Mouse (Mus musculus) left cerebral cortex, adult 8-10 months (tissue): ENCODE results near the gene Gm8764. TPM values are rescaled to one million over a fixed set of nuclear protein-coding genes. Genes with fewer than 3 reads are reported as not detected.
"Not testable (repeated sequence)": the region's sequence is repeated elsewhere in the genome, so short reads cannot be mapped to it uniquely, and the experiment has no call there.

Source experiments
- DNase-seq, 2 experiments: peaks; one replicate each; pipeline ENCODE4 v3.0.0; 2022; ENCODE audit warnings: low spot score in 2 of 2
- total RNA-seq, 4 experiments: library from RNA; stranded (reverse); gene quantifications; 2 replicates each; pipeline ENCODE4 v1.2.4; 2022

Gm8764 gene
- total RNA-seq, result not detected

DNA sequence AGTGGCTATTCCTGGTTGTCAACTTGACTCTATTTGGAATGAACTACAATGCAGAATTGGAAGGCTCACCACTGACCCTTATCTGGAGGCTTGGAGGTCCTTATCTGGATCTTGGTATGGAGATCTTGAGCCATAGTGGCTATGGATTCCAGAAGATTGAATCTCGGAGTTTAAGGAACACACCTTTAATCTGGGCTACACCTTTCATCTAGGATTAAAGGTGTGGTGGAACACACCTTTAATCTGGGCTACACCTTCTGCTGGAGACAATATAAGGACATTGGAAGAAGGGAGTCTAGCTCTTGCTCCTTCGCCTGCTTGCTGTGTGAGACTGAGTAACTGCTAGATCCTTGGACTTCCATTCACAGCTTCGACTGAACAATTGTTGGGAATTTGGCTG lies at the start of gene Gm8764:
Gene Gm8764 (plus strand): TSS at position 301 of the 400 bp plus-strand sequence.
- DNase-seq, result not testable (repeated sequence)

DNA sequence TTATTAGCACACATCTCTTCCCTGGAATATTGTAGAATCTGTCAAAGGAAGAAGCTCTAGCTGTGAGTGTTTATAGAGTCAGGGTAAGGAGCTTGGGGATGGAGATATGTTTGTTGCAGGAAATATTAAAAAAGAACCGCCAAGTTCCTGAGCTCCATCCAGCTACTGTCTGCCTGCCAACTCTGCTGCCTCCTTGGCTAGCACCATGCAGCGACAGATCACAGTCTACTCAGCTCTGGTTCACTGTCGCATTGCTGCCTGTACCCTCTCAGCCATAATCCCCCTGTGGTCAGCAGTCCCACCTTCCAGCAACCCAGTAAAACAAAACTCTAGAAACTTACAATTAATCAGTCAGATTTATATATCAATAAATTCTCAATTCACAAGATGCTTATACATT lies 49.8 kb upstream of the Gm8764 start:
- no peak for DNase-seq

DNA sequence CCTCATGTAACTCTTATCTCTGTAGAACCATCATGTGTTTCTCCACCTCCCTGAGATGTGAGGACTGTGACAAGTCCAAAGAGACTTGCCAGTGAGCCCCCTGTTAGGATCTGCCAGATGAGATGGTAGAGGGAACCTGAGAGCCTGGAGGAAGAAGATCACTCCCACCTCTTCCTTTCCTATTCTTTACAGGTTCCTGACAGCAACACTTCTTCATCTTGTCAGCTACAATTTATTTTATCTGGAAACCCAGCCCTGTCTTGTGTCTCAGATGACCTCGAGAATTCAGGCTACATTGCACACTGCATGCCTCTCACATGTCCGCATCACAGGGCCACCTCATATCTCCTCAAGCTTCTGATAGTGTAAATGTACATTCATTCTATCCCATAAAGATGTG lies 41.5 kb upstream of the Gm8764 start:
- no peak for DNase-seq

DNA sequence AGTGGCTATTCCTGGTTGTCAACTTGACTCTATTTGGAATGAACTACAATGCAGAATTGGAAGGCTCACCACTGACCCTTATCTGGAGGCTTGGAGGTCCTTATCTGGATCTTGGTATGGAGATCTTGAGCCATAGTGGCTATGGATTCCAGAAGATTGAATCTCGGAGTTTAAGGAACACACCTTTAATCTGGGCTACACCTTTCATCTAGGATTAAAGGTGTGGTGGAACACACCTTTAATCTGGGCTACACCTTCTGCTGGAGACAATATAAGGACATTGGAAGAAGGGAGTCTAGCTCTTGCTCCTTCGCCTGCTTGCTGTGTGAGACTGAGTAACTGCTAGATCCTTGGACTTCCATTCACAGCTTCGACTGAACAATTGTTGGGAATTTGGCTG lies 17.1 kb upstream of the Gm8764 start, which contains the start of gene Gm21293:
Gene Gm21293 (plus strand): TSS at position 301 of the 400 bp plus-strand sequence.
- not testable (repeated sequence) for DNase-seq

DNA sequence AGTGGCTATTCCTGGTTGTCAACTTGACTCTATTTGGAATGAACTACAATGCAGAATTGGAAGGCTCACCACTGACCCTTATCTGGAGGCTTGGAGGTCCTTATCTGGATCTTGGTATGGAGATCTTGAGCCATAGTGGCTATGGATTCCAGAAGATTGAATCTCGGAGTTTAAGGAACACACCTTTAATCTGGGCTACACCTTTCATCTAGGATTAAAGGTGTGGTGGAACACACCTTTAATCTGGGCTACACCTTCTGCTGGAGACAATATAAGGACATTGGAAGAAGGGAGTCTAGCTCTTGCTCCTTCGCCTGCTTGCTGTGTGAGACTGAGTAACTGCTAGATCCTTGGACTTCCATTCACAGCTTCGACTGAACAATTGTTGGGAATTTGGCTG lies 8.6 kb upstream of the Gm8764 start, which contains the start of gene Gm6763:
Gene Gm6763 (plus strand): TSS at position 301 of the 400 bp plus-strand sequence.
- DNase-seq, result not testable (repeated sequence)

DNA sequence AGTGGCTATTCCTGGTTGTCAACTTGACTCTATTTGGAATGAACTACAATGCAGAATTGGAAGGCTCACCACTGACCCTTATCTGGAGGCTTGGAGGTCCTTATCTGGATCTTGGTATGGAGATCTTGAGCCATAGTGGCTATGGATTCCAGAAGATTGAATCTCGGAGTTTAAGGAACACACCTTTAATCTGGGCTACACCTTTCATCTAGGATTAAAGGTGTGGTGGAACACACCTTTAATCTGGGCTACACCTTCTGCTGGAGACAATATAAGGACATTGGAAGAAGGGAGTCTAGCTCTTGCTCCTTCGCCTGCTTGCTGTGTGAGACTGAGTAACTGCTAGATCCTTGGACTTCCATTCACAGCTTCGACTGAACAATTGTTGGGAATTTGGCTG lies 8.4 kb downstream of the Gm8764 start, which contains the start of gene Gm21304:
Gene Gm21304 (plus strand): TSS at position 301 of the 400 bp plus-strand sequence.
- DNase-seq, result not testable (repeated sequence)

DNA sequence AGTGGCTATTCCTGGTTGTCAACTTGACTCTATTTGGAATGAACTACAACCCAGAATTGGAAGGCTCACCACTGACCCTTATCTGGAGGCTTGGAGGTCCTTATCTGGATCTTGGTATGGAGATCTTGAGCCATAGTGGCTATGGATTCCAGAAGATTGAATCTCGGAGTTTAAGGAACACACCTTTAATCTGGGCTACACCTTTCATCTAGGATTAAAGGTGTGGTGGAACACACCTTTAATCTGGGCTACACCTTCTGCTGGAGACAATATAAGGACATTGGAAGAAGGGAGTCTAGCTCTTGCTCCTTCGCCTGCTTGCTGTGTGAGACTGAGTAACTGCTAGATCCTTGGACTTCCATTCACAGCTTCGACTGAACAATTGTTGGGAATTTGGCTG lies 16.9 kb downstream of the Gm8764 start, which contains the start of gene Gm21312:
Gene Gm21312 (plus strand): TSS at position 301 of the 400 bp plus-strand sequence.
- not testable (repeated sequence) for DNase-seq

DNA sequence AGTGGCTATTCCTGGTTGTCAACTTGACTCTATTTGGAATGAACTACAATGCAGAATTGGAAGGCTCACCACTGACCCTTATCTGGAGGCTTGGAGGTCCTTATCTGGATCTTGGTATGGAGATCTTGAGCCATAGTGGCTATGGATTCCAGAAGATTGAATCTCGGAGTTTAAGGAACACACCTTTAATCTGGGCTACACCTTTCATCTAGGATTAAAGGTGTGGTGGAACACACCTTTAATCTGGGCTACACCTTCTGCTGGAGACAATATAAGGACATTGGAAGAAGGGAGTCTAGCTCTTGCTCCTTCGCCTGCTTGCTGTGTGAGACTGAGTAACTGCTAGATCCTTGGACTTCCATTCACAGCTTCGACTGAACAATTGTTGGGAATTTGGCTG lies 25.4 kb downstream of the Gm8764 start, which contains the start of gene Gm20765:
Gene Gm20765 (plus strand): TSS at position 301 of the 400 bp plus-strand sequence.
- not testable (repeated sequence) for DNase-seq

DNA sequence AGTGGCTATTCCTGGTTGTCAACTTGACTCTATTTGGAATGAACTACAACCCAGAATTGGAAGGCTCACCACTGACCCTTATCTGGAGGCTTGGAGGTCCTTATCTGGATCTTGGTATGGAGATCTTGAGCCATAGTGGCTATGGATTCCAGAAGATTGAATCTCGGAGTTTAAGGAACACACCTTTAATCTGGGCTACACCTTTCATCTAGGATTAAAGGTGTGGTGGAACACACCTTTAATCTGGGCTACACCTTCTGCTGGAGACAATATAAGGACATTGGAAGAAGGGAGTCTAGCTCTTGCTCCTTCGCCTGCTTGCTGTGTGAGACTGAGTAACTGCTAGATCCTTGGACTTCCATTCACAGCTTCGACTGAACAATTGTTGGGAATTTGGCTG lies 33.9 kb downstream of the Gm8764 start, which contains the start of gene Gm4340:
Gene Gm4340 (plus strand): TSS at position 301 of the 400 bp plus-strand sequence.
- DNase-seq, result not testable (repeated sequence)

DNA sequence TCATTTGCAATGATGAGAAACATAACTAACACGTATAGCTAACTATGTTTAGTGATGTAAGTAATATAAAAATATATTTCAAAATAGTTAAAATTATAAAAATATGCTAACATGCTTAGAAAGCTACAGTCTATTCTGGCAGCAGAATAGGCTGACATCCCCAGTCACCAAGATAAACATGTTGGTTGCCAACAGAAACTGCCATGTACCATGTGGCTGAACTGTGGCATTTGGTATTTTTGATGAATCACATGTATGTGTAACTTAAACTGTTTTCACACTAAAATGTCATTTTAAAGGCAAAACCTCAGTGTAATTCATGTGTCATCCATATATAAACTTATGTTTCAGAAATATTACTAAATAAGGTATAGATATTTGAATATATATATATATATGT lies 49.8 kb downstream of the Gm8764 start:
- DNase-seq, result no peak

DNA sequence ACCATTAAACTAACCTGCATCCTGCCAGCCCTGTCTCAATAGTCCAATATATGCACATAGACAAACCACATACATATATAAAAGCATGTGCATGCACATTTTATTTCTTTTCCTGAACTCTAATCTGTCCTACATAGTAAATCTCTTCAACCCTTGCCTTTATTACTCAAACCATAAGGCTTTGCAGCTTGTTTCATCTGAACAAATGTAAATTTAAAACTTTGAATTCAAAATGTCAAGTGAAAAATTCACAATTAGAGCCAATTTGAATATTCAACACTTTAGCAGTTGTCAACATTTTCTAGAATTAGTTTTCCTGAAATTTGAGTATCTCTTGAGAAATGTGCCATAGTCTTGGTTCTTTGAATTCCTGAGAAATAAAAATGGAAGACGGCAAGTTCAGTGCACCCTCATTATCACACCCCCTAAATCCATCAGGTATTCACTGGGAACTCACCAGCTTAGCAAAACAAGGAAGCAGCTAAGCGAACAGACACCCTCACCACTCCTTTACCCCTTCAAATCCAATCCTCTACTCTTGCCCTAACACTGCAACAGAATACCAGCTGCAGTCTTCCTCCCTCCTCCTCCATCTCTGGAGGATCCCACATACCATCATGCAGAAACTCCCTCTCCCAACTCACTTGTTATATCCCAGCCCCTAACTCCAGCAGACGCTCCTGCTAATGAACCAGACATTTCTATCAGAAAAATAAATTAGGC lies 50.6 kb downstream of the Gm8764 start:
- DNase-seq, result no peak

Other genes starting within 250 kb of the Gm8764 start
- not detected for gene Gm21293, start 17.0 kb upstream of the Gm8764 start, total RNA-seq
- not detected for gene Gm6763, start 8.5 kb upstream of the Gm8764 start, total RNA-seq
- not detected for gene Gm21304, start 8.5 kb downstream of the Gm8764 start, total RNA-seq
- gene Gm21312, start 17.0 kb downstream of the Gm8764 start, total RNA-seq, result not detected
- gene Gm20765, start 25.5 kb downstream of the Gm8764 start, total RNA-seq, result not detected
- not detected for gene Gm4340, start 34.0 kb downstream of the Gm8764 start, total RNA-seq